Mouse (Mus musculus) frontal cortex, postnatal 10 days (tissue): Measurements from ENCODE around the gene Dpf2.
A peak's percentile ranks its signal among the peaks of the same experiment; 100 is the strongest.

Experiments used
- DNase-seq, 2 experiments: peaks; one replicate each; pipeline ENCODE4 v3.0.0; 2022; ENCODE audit warnings: low spot score in 2 of 2, mixed read lengths in 1 of 2

Gene Dpf2

GRCm38 (mm10) chr19:5863776-5864175 lies 49.0 kb downstream of the Dpf2 start:
- DNase-seq: no peak

DNA sequence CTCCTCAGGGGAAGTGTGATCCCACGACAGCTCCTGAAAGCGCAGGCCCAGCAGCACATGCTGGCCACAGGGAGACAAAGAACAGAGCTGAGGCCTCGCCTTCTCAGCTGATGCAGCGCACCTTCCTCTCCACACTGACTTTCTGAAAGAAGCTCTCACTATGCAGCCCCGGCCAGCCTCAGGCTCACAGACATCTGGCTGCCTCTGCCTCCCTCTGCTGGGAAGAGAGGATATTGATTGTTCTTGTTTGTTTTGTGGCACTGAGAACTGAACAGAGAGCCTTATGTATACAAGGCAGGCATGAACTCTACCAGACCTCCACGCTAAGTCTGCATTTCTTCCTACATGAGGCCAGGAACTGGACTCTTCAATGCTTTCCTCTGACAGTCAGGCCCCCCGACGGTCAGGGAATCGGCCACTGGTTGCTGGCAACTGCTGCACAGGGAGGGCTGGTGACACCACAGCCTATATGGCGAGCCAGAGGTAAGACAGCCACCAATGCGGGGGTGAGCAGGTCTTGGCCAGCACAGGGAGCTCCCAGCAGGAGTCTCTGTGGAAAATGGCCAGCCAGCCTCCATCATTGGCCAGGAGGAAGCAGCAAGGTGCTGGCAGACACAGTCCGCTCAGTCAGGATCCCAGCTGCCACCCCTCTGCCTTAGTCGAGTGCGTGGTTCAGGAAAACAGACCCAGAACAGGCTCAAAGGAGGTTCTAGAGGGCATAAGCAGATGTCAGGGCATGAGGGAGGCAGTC lies 50.3 kb downstream of the Dpf2 start:
- no peak for DNase-seq

- DNase-seq: no peak
These were observed 56.2 kb downstream of the Dpf2 start for GRCm38 (mm10) chr19:5856604-5857003.

DNA sequence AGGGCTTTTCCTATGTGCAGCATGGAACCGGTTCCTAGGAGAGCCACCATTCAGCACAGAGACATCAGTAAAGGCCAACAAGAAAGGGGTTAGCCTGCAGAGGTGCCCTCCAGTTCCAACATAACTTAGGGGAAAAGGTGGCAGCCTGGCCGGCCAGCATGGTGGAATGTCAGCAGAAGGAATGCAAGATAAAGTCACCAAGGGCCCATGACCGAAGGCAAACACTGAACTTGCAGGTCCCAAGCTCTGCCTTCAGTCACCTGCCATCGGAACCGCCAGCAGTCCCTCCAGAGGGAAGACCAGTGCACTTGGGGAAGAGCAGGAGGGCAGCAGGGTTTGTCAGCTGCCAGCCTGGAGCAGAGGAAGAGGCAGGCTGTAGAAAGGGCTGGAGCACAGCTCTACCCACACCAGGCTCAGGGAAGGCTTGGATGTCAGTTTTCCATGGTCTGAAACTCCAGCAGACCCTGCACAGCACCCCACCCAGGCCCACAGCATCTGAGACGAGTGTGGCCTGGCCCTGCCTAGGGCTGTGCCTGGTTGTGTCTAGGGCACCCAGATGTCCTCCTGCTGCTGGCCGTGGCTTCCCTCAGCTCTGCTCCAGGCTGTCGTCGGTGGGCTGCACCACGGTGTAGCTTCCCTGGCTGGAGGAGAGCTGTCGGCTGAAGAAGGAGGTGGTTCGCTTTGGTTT lies 60.6 kb downstream of the Dpf2 start:
- no peak for DNase-seq

- DNase-seq: no peak
These were observed 61.3 kb downstream of the Dpf2 start for GRCm38 (mm10) chr19:5851481-5851971.

DNA sequence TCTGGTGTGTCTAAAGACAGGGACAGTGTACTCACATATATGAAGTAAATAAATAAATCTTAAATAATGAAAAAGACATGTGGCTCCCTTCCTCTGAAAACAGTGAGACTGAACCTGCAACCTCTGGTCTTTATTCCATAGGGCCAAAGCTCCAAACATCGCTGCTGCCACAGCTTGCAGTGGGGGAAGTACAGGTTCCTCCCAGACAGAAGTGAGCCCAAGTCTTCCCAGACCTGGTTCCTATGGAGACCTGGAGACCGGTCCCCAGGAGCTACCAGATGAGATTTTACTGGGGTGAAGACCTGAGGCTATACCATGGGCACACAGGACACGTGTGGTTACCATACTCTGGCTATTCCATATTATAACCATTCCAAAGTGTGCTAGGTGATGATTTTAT lies 62.0 kb downstream of the Dpf2 start:
- DNase-seq: no peak

DNA sequence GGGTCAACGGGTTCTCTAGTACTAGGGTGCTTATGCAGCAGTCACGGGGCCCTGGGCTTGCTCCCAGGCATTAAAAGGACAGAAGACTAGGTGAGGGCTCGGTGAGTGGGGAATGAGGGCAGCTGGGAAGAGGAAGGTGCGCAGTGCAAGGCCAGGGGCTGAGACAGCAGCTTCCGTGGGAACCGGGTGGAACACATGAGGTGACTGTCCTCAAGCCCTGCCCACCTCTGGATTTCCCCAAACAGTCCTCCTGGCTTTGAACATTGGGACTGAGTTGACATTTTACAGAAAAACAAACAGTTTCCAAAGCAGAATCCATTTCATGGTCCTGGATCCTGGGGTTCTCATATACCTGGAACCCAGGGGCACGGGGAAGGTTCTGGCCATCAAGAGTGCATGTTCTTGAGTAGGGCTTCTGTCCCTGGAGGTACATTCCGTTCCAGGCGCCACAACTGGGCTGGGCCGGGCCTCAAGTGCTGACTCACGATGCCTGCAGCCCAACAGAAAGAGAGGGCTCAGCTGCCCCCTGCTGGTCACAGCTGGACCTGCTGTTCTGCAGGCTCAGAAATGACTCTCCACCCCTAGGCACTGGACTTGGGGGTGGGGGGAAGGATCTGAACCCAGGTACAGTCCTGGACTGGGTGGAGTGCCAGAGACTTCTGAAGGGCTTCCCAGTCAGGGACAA lies 62.8 kb downstream of the Dpf2 start:
- DNase-seq: peak; percentile 85 to 88

DNA sequence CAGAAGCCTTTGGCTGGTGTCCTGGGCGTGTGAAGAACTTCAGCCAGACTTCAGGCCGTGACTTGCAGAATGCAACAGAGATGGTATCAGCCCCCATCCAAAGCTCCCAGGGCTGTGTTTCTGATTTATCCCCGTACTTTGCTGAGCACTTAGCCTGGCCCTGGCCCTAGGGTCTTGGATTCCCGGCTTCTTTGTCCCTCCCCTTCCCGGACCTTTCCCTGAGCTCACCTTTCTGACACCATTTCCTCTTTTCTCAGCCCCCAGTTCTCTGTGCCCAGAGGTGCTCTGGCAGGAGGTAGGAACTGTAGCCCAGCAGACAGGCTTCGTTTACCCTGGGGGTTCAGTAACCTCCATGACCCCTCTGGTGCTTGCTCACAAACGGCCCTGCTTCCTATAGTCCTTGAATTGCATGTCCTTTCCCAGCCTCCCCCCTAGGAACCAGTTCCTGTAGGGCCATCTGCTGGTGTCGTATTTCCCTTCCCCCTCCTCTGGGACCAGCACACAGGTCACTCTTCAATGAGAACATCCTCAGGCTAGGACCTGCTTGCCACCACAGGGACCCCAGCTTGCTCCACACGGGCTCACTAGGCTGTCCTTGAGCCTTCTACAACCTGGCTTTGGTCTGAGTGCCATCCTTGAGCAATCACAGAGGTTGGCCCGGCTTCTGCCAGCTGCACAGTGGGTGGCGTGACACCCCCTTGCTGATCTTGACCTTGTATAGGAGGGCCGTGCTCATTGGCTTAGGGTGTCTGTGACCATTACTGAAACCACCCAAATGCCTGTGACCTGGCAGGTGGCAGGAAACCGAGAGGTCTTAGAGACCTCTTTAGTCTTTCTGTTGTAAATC lies 63.8 kb downstream of the Dpf2 start:
- no peak for DNase-seq

- DNase-seq: no peak
These were observed 64.6 kb downstream of the Dpf2 start for GRCm38 (mm10) chr19:5848032-5848825.

- DNase-seq: no peak
These were observed 65.5 kb downstream of the Dpf2 start for GRCm38 (mm10) chr19:5847306-5847796.

DNA sequence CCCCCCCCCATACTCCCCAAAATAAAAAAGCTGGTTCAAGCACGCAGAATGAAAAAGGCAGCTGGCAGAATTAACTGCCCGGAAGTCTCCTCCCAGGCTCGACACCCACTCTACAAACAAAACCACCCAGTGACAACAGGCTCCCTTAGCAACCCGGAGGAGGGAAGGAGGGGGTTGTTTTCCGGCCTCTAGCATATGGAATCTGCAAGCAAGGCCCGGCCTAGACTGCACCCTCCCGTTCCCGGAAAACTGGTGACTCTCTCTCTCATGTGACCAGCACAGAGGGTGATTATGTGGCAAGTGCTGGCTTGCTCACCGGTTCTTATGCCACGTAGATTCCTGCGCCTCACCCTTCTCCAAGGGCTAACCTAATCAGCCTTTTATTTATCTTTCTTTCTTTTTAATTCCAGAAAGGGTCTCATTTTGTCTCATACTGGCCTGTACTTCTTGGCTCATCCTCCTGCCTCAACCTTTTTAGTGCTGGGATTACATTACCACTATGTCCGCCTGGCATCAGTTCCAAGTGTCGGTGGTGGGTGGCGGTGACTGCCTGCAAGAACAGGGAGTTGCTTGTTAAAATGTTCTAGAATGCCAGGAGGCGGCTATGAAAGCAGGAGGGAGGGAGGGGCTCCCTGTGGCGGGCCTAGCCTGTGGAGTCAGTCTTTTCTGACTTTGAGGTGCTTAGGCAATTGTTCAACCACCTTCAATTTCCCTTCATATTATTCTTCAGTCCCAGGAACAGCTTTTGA lies 66.1 kb downstream of the Dpf2 start:
- peak; percentile 82 to 94 for DNase-seq
